Mouse (Mus musculus) urinary bladder, postnatal 10 days (tissue): ENCODE data around the gene Gm20388.

Source experiments
- DNase-seq: peaks from one replicate; pipeline ENCODE4 v3.0.0; 2022; ENCODE audit warnings: low spot score

The Gm20388 gene

GRCm38 (mm10) chr8:123746488-123746887 is 3835.8 kb downstream of the Gm20388 start:
- DNase-seq, result no peak

DNA sequence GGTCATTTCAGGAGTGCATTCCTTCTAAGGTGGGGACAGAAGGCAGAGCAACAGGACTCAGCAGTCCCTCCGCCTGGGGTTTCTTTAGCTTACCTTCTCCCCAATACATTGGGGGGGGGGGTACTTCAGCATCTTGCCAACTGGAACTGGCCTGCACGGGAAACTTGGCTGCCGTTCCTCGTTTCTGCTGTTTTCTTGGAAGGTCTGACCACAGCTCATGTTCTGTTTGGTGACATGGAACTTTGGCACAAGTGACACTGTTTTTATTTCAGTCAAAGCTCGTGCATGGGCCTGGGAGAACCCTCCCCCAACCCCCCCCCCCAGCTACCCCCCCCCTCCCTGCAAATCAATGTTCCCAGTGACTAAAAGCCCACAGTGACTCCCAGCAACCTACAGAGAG is 3837.1 kb downstream of the Gm20388 start:
- DNase-seq, result no peak

- no peak for DNase-seq
Observed at GRCm38 (mm10) chr8:123750171-123750693, 3839.6 kb downstream of the Gm20388 start.

GRCm38 (mm10) chr8:123752773-123753468 is 3842.3 kb downstream of the Gm20388 start:
- DNase-seq, result no peak

DNA sequence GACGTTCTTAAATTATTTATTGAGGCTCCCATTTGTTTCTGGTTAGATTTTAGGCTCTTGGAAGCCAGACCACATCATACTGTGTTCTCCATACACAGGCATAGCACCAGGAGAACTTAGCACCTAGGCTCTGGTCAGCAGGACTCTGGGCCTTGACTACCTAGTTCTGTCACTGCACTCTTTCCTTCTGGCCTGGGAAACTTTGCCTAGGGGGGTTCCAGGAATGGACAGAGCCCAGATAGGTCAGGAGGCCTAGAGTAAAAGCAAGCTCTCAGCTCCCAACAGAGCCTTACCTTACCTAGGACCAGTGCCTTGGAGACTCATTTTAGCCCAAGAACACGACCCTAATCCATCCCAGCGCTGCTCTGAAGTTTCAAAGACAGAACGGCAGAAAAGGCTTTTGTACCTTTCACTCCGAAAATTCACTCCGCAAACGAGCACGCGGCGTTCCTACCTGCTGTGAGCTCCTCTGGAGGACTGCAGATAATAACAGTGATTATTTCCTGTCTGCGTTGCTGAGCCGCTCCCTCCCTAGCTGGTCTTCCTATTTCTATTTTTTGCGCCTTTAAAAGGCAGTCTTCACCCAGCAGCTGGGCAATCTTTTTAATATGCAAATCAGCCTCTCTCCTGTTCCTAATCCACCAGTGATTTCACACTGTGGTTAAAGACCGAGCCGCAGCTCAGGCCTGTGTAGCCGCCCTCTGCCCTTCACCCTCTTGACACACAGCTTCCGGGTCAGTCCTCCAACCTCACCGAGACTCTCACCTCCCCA is 3843.1 kb downstream of the Gm20388 start:
- DNase-seq, result no peak

DNA sequence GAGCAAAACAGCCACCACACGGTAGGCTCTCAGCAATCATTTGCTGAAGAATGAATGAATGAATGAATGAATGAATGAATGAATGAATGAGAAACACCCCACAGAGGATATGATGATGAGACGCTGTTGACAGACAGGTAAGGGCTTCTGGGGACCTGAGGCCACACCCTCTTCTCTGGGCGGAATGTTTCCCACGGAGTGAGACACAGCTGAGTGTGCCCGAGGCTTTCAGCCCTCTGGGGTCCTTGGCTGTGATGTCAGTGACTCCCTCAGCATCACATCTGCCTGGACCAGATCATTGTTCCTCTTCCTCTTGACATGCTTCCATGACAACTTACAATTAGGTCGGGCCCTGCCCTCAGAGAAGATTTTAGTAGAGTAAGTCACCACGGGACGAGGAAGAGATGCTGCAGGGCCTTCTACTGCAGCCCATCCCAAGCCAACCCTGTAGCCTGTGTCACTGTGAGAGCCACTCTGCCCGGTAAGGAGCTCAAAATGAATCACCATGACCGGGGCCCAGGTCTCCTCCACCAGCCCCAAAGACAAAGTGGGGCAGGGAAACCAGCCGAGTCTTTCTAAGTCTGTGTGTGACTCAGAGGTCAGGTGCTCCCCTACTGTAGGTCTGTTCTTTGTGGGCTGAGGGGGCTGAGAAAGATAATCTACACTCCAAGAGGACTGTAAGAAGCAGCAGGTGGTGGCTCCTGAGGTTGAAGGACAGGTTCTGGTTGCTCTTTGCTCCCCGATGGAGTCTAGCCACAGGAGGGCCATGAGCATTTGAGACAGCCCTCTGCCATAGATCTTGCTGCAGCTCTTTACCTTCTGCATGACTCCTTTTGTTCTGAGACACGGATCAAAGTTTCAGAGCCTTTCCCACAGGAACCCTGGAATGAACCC is 3844.1 kb downstream of the Gm20388 start:
- no peak for DNase-seq

GRCm38 (mm10) chr8:123756901-123757300 is 3846.3 kb downstream of the Gm20388 start:
- DNase-seq, result no peak

GRCm38 (mm10) chr8:123758935-123759334 is 3848.3 kb downstream of the Gm20388 start:
- no peak for DNase-seq

DNA sequence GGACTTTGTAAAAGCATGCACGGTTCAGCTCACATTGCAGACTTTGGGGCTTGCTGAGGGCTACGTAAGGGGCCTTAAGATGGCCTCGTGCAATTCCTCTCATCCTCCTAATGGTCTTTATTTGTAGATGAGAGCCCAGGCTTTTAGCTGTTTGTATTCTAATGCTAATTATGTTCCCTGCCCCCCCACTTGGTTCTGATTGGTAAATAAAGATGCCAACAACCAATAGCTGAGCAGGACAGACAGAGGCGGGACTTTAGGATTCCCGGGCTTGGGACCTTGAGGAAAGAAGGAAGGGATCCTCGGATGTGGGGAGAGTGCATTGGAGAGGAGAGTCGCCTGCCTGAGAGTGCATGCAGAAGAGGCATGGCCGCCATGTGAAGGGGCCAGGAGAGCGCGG is 3849.3 kb downstream of the Gm20388 start:
- no peak for DNase-seq

- DNase-seq, result no peak
Observed at GRCm38 (mm10) chr8:123760579-123760978, 3849.9 kb downstream of the Gm20388 start.

- no peak for DNase-seq
Observed at GRCm38 (mm10) chr8:123761266-123761882, 3850.7 kb downstream of the Gm20388 start.

GRCm38 (mm10) chr8:123761883-123762270 is 3851.2 kb downstream of the Gm20388 start:
- DNase-seq, result no peak

DNA sequence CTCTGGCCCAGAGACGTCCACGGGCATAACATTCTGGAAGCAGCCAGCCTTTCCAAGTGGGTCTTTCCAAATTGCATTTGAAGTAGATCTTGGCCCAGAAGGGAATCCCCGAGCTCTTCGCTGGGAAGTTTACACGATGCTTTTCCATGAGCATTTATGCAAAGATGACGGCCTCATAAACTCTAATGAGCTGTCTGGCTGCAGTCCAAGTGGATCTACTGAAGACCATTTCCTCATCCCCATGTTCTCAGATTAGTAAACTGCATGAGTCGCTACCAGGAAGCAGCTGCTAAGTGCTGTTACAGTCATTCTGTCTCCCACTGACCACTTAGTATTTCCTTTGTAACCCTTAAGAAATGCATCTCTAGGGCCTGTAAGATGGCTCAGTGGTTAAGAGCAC is 3852.7 kb downstream of the Gm20388 start:
- DNase-seq, result no peak

DNA sequence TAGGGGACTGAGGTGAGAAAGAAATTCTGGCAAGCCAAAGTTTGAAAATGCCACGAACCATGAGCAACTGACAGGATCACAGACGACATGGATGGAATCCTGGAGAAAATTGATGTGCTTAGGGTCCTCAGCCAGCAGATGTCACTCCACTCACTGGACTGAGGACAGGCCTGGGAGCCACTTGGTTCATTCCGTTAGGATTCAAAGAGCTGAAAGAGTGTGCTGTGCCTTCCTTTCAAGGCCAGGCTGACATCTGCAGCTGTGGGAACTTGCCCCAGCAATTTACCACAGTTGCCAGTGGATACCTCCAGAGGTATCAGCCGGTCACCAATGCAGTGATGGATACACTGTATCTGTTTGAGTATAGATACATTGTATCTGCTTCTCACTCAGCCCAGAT is 3854.0 kb downstream of the Gm20388 start:
- DNase-seq, result no peak

DNA sequence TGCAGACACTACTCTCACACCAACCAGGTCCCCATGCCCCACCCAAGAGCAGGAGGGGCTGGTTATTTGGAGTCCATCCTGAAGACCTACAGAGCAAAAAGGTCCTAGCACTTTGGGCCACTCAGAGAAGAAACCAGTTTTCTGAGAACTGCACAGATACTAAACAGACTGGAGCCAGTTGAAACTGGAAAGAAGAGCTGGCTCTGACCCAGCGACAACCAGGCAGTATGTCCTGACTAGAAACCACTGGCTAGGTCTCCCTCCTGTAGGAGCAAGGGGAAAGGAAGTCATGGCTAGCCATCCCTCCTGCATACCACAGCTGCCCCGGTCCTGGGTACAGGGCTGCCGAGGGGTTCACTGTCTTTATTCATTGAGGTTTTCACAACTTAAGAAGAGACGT is 3855.9 kb downstream of the Gm20388 start:
- DNase-seq, result no peak

- DNase-seq, result no peak
Observed at GRCm38 (mm10) chr8:123767874-123768273, 3857.2 kb downstream of the Gm20388 start.

GRCm38 (mm10) chr8:123768492-123769356 is 3858.1 kb downstream of the Gm20388 start:
- DNase-seq, result no peak

DNA sequence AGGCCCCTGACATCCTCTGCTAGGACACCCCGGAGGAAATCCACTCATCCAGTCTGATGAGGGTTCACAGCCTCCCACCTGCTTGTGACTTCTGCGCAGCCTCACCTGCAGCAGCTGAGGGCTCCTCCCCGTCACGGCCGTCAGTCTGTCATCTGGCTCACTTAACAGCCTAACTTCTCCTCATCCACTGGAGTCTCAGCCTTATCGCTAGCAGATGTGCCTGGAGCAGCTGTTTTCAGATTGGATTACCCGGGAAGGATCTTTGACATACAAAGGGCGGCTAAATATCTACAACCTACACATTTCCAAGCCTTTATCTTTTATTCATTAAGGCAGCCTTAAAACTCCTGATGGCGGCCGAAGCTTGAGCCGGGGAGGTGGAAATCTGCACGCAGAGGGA is 3862.8 kb downstream of the Gm20388 start:
- no peak for DNase-seq

- no peak for DNase-seq
Observed at GRCm38 (mm10) chr8:123774491-123774890, 3863.8 kb downstream of the Gm20388 start.

DNA sequence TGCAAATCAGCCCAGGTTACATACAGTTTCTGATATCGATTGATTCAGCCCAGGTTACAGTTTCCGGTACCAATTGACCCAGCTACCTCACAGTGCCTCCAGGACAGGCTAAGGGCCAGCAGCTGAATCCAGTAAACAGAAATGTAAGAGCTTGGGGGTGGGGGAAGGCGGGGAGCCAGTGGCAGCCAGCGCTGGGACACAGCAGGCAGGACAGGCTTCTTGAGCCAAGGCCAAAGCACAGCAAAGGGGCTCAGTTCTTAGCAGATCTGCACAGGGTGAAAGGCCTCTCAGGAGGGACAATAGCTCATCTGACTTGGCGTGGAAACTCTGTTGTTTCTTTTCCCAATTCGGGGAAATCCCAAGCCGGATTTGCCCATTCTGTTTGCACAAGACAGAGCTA is 3866.7 kb downstream of the Gm20388 start:
- no peak for DNase-seq

DNA sequence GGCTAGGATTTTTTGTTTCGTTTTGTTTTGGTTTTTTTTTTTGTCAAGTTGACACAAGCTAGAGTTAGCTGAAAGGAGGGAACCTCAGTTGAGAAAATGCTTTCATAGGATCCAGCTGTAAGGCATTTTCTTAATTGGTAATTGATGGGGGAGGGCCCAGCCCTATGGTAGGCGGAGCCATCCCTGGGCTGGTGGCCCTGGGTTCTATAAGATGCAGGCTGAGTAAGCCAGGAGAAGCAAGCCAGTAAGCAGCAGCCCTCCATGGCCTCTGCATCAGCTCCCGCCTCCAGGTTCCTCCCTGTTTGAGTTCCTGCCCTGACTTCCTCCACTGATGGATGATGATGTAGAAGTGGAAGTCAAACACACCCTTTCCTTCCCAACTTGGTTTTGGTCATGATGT is 3869.8 kb downstream of the Gm20388 start:
- no peak for DNase-seq
